Mouse (Mus musculus): ENCODE data around the gene Rasgrp4. TPM values are rescaled to one million over a fixed set of nuclear protein-coding genes. Genes with fewer than 3 reads are reported as not detected.

Gene Rasgrp4
- polyA plus RNA-seq, 1 experiment from 2014 or later = 0.29 TPM

DNA sequence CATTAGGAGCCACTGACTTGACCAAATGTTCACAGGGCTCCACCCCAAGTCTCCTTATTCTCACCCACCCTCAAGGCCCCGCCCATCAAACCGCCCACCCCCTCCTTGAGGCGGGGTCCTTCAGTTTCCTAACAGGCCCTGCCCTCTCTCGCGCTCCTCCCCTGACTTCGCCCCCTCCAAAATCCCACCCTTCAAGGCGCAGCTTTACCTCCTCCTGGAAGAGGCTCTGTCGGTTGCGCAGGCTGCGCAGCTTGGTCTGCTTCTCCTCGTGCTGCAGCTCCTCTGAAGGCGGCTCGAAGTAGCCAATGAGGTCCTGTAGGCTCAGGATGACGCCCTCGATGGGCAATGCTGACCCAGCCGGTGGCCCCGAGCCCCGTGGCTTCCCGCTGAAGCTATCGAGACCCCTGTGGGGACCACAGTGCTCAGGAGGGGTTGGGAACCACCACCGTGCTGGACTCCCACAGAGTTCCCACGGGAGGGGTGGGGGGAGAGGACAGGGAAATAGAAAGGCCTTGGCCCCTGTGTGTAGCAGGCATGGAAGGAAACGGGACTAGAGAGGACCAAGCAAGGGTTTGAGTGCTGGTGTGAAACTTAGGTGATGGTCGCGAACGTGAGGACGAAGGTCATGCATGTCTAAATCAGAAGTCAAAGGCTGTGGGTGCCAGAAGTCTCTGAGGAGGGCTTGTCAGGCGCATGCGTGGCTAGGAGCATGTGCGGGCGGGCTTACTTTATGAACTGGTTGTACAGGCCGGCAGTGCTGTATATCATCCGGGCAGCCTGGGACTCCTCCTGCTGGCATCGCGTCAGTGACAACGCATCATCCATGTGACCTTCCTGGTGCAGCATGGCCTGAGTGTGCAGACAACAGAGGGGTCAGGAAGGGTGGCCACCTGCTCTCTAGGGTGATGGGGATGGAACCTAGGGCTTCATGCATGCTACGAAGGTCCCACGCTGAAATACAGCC, 25.4 kb upstream of the Rasgrp4 start:
- WGBS = 32% methylated on average over 38 of the region's 38 CpGs
- no peaks in the 10 kb centered on the region for H3K27me3 ChIP-seq (replicated peaks; ENCODE audit: control insufficient read depth, insufficient read depth, low read length)
- no peaks in the 10 kb centered on the region for H3K36me3 ChIP-seq (ENCODE audit: control insufficient read depth, insufficient read depth)
- H3K9me3 ChIP-seq (ENCODE audit: control insufficient read depth) = no peaks in the 10 kb centered on the region
- no peak for TF ChIP-seq CTCF (IDR thresholded peaks at IDR 0.05; ENCODE audit: low read depth)
- no peaks in the 10 kb centered on the region for H3K4me1 ChIP-seq (replicated peaks; ENCODE audit: control insufficient read depth, insufficient read depth, low read length)
- H3K4me2 ChIP-seq (replicated peaks; ENCODE audit: low read depth) = peak overlapping the region; percentile 33
- no peak for ATAC-seq
- H3K27ac ChIP-seq (ENCODE audit: low read depth, low read length) = no peak overlapping the region
- no peak overlapping the region for H3K4me3 ChIP-seq (ENCODE audit: low read depth, low read length)
- no peak overlapping the region for H3K9ac ChIP-seq (ENCODE audit: low read depth, low read length)

GRCm38 (mm10) chr7:29118142-29118851, 16.4 kb upstream of the Rasgrp4 start:
- TF ChIP-seq CTCF (IDR thresholded peaks at IDR 0.05; ENCODE audit: low read depth) = no peak
- H3K27ac ChIP-seq (ENCODE audit: low read depth, low read length) = no peak overlapping the region
- no peaks in the 10 kb centered on the region for H3K27me3 ChIP-seq (replicated peaks; ENCODE audit: control insufficient read depth, insufficient read depth, low read length)
- no peaks in the 10 kb centered on the region for H3K4me1 ChIP-seq (replicated peaks; ENCODE audit: control insufficient read depth, insufficient read depth, low read length)
- no peak overlapping the region for H3K4me3 ChIP-seq (ENCODE audit: low read depth, low read length)
- WGBS = 22% methylated on average over 18 of the region's 18 CpGs
- H3K36me3 ChIP-seq (ENCODE audit: control insufficient read depth, insufficient read depth) = no peaks in the 10 kb centered on the region
- ATAC-seq = no peak
- no peaks in the 10 kb centered on the region for H3K9me3 ChIP-seq (ENCODE audit: control insufficient read depth)
- no peak overlapping the region for H3K4me2 ChIP-seq (replicated peaks; ENCODE audit: low read depth)
- H3K9ac ChIP-seq (ENCODE audit: low read depth, low read length) = no peak overlapping the region

DNA sequence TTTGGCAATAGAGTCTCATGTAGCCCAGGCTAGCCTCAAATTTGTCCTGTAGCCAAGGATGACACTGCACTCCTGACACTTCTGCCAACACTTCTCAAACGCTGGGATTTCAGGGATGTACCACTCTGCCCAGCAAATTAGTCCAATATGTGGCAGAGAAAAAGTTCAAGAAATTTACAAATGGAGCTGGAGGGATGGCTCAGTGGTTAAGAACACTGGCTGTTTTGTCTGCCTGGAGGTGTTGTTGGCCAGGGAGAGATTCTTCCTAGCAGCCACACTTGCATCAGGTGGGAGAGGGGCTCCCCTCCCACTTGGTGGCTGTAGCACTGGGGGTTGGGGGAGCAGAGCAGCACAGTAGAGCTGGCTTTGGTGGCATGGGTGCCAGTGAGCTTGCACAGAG, 15.1 kb upstream of the Rasgrp4 start:
- no peak for ATAC-seq
- no peaks in the 10 kb centered on the region for H3K36me3 ChIP-seq (ENCODE audit: control insufficient read depth, insufficient read depth)
- H3K9ac ChIP-seq (ENCODE audit: low read depth, low read length) = no peak overlapping the region
- 77% methylated on average over 1 of the region's 1 CpGs for WGBS
- H3K27ac ChIP-seq (ENCODE audit: low read depth, low read length) = no peak overlapping the region
- no peaks in the 10 kb centered on the region for H3K4me1 ChIP-seq (replicated peaks; ENCODE audit: control insufficient read depth, insufficient read depth, low read length)
- no peaks in the 10 kb centered on the region for H3K27me3 ChIP-seq (replicated peaks; ENCODE audit: control insufficient read depth, insufficient read depth, low read length)
- H3K9me3 ChIP-seq (ENCODE audit: control insufficient read depth) = no peaks in the 10 kb centered on the region
- H3K4me3 ChIP-seq (ENCODE audit: low read depth, low read length) = no peak overlapping the region
- TF ChIP-seq CTCF (IDR thresholded peaks at IDR 0.05; ENCODE audit: low read depth) = no peak
- H3K4me2 ChIP-seq (replicated peaks; ENCODE audit: low read depth) = no peak overlapping the region

- no peak overlapping the region for H3K4me2 ChIP-seq (replicated peaks; ENCODE audit: low read depth)
- H3K4me3 ChIP-seq (ENCODE audit: low read depth, low read length) = no peak overlapping the region
- 0 out of 2 replicates have a peak, but pooled peaks cover 3% of the 10 kb centered on the region for H3K4me1 ChIP-seq (replicated peaks; ENCODE audit: control insufficient read depth, insufficient read depth, low read length)
- H3K27ac ChIP-seq (ENCODE audit: low read depth, low read length) = no peak overlapping the region
- H3K9me3 ChIP-seq (ENCODE audit: control insufficient read depth) = no peaks in the 10 kb centered on the region
- H3K9ac ChIP-seq (ENCODE audit: low read depth, low read length) = no peak overlapping the region
- 85% methylated on average over 9 of the region's 9 CpGs for WGBS
- H3K27me3 ChIP-seq (replicated peaks; ENCODE audit: control insufficient read depth, insufficient read depth, low read length) = no peaks in the 10 kb centered on the region
- no peak for TF ChIP-seq CTCF (IDR thresholded peaks at IDR 0.05; ENCODE audit: low read depth)
- ATAC-seq = no peak
- no peaks in the 10 kb centered on the region for H3K36me3 ChIP-seq (ENCODE audit: control insufficient read depth, insufficient read depth)
These were observed 11.8 kb upstream of the Rasgrp4 start for GRCm38 (mm10) chr7:29122821-29123220.

DNA sequence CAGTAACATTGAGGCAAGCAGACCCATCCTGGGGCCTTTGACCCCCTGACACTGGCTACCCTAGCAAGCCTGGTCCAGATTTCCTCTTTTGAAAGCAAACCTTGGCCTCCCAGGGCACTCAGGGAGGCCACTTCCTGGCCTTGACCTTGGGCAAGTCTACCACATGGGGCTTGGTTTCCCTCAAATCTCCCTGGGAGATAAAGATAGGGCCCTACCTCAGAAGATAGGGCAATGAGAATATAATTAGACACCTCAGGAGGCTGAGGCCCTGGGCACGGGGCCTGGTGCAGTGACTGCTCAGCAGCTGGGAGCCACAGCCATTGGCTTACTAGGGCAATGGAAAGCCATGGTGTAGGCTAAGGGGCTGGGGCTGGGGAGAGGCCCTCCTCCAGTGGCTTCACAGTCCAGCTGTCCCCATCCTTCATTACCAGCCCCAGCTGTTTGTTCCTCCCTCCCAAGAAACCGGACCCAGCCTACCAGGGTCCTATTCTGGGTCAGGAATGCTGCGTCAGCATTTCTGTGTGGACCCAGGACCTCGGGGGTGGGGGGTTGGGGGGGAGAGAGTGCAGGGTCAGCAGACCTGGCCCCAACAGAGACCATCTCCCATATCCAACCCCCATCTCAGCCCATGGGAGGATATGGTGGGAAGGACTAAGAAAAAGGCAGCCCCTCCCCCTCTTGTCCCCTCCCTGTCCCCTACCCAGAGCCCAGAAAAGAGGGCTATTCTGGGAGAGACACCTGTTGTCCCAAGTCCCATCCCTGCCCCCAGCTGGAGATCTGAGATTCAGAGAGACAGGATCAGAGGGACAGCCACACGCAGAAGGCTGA, 10.9 kb upstream of the Rasgrp4 start:
- Histone ChIP-seq H3K4me2 (replicated peaks; ENCODE audit: low read depth) (peak overlapping the region; percentile 61), H3K36me3 (ENCODE audit: control insufficient read depth, insufficient read depth) (no peaks in the 10 kb centered on the region), H3K27ac (ENCODE audit: low read depth, low read length) (no peak overlapping the region), H3K9ac (ENCODE audit: low read depth, low read length) (no peak overlapping the region), H3K4me3 (ENCODE audit: low read depth, low read length) (no peak overlapping the region), H3K27me3 (replicated peaks; ENCODE audit: control insufficient read depth, insufficient read depth, low read length) (no peaks in the 10 kb centered on the region), H3K4me1 (replicated peaks; ENCODE audit: control insufficient read depth, insufficient read depth, low read length) (0 out of 2 replicates have a peak, but pooled peaks cover 3% of the 10 kb centered on the region), H3K9me3 (ENCODE audit: control insufficient read depth) (no peaks in the 10 kb centered on the region)
- TF ChIP-seq CTCF (IDR thresholded peaks at IDR 0.05; ENCODE audit: low read depth) = no peak
- ATAC-seq = no peak
- WGBS = 55% methylated on average over 5 of the region's 5 CpGs

All from intestine, postnatal 0 days (tissue).